Mouse (Mus musculus) kidney, postnatal 25 days (tissue): ENCODE measurements around the gene Deaf1.

Experiments used
- DNase-seq, 2 experiments: peaks; one replicate each; pipeline ENCODE4 v3.0.0; 2021; ENCODE audit warnings: mixed read lengths in 2 of 2

The Deaf1 gene

DNA sequence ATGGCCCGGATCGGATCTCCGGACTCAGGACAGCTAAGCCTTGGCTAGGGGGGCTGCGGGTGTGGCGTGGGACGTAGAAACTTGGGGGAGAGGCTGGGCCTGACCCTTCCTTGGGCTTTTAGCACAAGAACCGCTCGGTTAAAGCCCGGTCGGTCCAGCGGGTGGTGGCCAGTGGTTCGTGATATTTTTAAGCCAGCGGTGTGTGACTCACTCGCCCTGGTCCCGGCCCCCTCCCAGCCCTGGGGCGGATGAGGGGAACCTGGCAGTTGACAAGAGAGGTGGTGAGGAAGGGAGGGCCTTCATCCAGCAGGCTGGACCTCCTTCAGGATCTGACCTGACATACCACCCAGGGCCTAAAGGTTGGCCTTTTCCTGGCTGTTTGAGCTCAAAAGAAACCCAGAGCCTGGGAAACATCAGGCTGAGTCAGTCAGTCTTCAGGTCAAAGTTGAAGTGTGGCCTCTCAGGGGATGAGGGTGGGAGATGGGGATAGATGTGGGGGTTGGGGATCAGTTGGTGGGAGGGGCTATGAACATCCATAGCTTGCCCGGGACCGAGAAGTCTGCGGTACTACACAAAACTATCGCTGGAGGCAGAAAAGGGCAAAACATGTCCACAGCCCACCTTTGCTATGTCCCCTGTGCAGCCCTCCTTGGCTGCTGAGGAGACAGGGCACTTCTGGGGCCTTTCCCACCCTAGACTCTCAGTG, 11.9 kb upstream of the Deaf1 start:
- DNase-seq, result peak; percentile 31 to 72

- peak; percentile 87 to 95 for DNase-seq
Measured at GRCm38 (mm10) chr7:141338576-141339131, 11.2 kb upstream of the Deaf1 start, which contains the start of gene Eps8l2. Gene Eps8l2, plus strand, starts transcription at chr7:141338880.

DNA sequence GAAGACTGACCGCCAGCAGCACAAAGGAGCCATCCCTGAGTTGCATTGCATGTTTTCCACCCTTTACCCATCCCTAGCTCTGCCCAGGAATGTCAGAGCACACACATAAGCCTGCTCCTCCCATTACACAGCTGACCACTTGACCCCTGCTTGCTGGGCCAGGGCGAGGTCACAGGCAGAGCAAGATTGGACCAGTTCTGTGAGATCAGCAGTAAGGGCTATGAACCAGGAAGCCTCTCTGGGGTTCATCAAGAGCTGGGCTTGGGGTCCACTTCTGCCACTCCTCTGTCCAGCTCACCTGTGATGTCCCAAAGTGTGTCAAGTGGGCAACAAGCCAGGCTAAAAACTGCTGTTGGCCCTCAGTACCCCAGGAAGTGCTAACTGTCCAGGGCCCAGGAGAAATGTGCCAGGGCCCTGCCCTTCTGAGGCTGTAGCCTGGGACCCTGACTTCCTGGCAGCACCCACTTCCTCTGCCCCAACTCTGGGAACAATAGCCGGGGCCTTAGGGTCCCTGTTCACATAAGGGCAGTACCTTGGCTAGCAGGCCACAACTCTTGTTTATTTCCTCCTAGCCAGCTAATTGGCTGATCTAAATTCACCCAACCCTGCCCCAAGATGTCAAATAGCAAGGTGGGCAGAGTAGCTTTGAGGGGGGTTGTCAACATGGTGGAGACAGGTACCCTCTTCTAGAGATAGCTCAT, 10.4 kb upstream of the Deaf1 start:
- peak; percentile 36 to 82 for DNase-seq

DNA sequence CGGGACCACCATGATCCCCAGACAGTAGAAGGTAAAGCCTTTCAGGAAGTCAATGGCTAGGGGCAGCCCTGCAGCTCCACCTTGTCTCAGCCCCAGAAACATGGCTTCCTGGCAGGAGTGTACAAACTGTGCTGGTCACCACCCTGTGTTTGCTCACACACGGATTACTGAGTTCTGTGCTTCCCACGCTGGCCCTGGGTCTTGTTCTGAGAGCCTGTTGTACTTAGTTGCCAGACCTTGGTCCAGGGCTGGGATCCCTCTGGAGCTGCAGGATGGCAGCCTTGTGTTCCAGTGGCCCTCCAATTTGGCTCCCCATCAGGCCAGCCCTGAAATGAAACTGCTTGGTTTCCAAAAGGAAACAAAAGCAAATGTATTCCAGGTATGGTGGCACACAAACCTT, 8.8 kb upstream of the Deaf1 start:
- no peak for DNase-seq

GRCm38 (mm10) chr7:141335682-141336081, 8.2 kb upstream of the Deaf1 start:
- no peak for DNase-seq

- peak in 1 of 2 experiments; percentile 9 for DNase-seq
Measured at GRCm38 (mm10) chr7:141335044-141335579, 7.6 kb upstream of the Deaf1 start.

GRCm38 (mm10) chr7:141331990-141332389, 4.5 kb upstream of the Deaf1 start:
- peak; percentile 81 to 93 for DNase-seq

GRCm38 (mm10) chr7:141330706-141331105, 3.2 kb upstream of the Deaf1 start:
- no peak for DNase-seq

DNA sequence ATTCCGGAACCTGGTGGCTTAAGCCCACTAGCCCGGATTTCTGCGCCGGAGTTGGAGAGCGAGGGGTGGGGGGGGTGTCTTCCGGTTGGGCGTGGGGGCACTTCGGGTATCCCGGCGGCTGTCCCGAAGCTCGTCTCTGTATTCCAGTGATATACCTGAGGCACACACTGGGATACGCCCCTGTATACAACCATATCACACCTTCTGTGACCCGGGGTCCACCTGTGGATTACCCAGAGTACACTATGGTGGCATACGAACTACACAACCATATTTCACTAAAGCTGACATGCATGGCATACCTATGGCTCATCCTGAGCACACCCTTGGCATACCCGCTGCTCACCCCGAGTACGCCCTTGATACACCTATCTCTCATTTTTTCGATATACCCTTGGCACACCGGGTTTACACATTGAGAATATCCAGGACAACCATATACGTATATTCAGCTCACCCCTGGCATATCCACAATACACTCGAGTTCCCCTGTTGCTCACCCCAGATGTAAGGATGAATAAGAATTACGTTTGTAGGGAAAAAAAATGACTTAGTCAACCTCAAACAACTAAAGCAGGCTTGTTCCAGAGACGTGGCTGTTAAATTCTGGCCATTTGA, 992 bp upstream of the Deaf1 start:
- no peak for DNase-seq

DNA sequence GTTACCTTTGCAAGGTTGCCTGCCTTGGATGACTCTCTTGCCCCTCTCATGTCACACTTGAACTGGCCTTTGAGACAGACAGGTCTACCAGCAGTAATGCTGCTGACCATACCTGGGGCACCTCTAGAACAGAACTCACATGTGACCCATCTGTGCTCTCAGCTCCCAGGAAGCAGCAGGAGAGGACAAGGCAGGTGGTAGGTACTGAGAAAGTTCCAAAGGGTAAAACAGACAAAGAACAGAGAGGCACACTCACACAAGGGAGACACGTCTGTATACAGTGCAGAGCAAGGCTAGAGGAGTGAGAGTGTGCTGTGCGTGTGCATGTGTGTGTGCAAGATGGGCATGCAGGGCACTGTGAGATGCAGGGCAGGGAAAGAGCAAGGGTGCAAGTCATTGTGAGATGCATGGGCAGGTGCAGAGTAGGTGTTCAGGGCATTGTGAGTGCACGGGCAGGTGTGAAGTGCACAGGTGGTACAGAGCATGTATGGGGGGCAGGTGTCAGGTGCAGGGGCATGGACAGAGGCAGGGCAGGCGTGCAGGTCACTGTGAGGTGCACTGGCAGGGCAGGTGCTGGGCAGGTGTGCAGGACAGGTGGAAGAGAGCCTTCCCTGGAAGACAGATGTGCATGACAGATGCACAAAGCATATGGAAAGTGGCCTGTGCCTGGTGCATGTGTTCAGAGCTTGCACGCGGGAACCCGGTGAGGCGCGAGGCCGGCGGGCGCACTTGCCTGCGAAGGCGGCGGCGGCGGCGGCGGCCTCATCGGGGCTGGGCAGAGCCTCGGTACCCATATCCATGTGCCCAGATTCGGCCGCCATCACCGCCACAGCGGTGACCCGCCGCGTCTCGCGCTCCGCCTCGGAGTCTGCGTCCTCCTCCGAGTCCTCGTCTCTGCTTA, 694 bp downstream of the Deaf1 start:
- DNase-seq, result peak in 1 of 2 experiments; percentile 33

GRCm38 (mm10) chr7:141324686-141325085, 2.8 kb downstream of the Deaf1 start:
- DNase-seq, result peak in 1 of 2 experiments; percentile 60

- DNase-seq, result no peak
Measured at GRCm38 (mm10) chr7:141319446-141319845, 8.0 kb downstream of the Deaf1 start.

DNA sequence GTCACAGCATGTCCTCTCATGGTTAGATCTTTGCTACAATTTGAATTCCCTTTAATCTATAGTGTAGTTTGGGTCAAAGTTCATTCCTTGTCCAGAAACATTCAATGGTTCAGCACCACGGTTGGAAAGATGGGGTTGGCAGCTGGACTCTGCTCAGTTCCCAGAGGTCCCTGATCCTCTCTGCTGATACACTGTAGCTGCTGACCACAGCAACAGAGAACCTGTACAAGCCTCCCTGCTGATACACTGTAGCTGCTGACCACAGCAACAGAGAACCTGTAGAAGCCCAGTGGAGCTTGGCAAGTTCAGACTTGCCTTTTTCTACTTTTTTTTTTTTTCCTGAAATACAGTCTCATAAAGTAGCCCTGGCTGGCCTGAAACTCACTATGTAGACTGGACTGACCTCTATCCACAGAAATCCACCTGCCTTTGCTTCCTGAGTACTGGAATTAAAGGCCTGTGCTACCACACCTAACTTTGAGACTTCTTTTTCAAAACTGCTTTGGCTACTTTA, 9.8 kb downstream of the Deaf1 start:
- DNase-seq, result peak in 1 of 2 experiments; percentile 73

GRCm38 (mm10) chr7:141315974-141316373, 11.5 kb downstream of the Deaf1 start:
- peak; percentile 80 to 86 for DNase-seq

- DNase-seq, result no peak
Measured at GRCm38 (mm10) chr7:141315076-141315475, 12.4 kb downstream of the Deaf1 start.

GRCm38 (mm10) chr7:141314416-141314815, 13.1 kb downstream of the Deaf1 start:
- no peak for DNase-seq

DNA sequence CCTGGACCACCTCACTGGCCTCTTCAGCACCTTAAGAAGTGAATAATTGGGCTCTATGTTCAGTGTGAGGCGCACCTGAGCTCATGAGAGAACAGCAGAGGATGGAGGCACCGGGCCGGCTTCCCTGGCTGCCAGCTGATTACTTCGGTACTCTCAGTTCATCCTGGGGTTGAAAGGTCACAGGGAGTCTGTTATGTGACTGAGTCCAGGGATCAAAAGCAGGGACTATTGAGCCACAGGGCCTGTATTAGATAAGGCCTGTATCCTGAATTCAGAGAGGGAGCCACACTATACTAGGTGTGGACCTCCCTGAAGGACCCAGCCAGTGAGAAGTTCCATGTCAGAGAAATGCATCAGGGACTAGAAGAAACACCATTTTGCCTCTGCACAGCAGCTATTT, 23.0 kb downstream of the Deaf1 start:
- no peak for DNase-seq

DNA sequence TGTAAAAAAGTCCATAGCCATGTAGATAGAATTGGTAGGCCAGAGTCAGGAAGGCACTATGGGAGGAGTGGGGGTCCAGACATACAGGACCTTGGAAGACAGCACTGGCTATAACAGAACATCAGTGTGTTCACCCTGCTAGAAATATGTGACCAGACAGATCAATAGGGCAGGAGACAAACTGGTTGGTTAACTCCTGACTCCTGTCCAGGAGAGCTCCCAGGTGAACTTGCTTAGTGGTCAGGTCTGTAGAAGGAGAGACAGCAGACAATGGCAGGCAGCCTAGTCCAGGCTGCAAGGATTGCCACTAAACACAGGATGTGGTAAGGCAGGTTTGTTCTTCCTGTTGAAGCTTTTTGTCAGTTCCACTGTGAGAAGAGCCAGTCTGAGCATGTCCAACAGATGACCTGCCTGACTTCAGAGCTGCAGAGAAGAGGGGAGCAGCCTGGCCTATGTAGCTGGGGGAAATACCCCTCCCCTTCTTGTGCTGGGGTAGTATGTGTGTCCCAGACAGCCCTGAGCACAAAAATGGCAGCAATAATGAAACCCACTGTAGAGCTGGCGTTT, 24.7 kb downstream of the Deaf1 start:
- no peak for DNase-seq

- no peak for DNase-seq
Measured at GRCm38 (mm10) chr7:141301386-141301785, 26.1 kb downstream of the Deaf1 start.

GRCm38 (mm10) chr7:141299175-141299574, 28.3 kb downstream of the Deaf1 start:
- DNase-seq, result no peak

DNA sequence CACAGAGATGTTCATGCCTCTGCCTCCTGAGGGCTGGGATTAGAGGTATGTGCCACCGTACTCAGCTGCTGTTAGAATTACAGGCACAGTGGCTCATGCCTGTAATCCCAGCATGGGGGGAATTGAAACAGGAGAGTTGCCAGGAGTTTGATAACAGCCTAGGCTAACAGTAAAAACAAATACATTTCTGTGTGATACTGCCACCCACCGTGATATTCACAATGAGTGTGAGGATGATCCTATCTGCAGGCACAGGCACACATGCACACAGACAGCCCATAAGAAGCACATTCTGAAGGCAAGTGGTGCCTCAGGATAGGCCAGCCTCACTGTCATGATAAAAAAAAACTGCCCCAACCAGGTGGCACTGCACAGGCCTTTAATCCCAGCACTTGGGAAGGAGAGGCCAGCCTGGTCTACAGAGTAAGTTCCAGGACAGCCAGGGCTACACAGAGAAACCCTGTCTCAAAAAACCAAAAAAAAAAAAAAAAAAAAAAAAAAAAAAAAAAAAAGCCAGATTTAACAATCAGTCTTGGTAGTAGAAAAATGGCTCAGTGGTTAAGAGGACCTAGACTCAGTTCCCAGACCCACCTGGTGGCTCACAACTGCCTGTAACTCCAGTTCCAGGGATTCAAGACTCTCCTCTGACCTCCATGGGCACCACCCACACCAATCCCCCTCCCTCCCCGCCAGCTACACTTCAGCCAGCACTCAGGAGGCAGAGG, 29.4 kb downstream of the Deaf1 start:
- no peak for DNase-seq
